Mouse (Mus musculus) cerebellum, adult 11-12 months (tissue): Measurements from ENCODE around the gene Olfr548-ps1.

ENCODE experiments used
- DNase-seq: peaks from one replicate; pipeline ENCODE4 v3.0.0; 2022

The Olfr548-ps1 gene

GRCm38 (mm10) chr7:102575998-102576397 lies 35.3 kb downstream of the Olfr548-ps1 start:
- DNase-seq, result no peak

GRCm38 (mm10) chr7:102591786-102592185 lies 51.1 kb downstream of the Olfr548-ps1 start, which contains the start of gene Olfr551:
TSS of gene Olfr551 (minus strand) at chr7:102591886.
- DNase-seq, result no peak
